ENCODE assay signal across 22 mouse cellular contexts in the genomic region with DNA sequence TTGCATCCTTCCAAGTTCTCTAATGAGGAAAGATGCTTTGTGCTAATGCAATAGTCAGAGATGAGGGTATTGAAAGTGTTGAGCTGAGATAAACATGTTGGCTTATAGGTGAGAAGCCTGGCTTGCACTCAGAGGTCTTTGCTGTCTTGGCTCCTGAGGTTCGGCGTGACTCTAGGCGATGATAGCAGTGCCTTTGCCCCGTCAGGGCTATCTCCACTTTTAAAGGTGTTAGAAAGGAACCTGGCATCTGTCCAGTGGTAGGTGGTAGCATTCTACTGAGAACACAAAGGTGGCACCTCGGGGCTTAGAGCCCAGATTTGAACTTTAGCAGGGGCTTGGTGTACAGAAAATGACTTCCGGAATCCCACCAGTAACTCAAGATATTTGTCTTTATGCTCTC.
"Had no signal": no experiment of that assay in that cellular context is flagged by ENCODE, and none has a peak within 500 bp of the region (broad histone marks: within the 10 kb centered on the region; RNA-seq: fewer than 3 reads in every experiment).

No protein-coding gene starts in this region.

- H3K9ac ChIP-seq: forebrain, embryonic 15.5 days; forebrain, postnatal 0 days; hindbrain, embryonic 13.5 days; hindbrain, embryonic 15.5 days; kidney, embryonic 15.5 days; limb, embryonic 13.5 days; limb, embryonic 15.5 days; liver, embryonic 12.5 days; liver, embryonic 14.5 days had no signal

- H3K4me1 ChIP-seq: forebrain, embryonic 15.5 days; limb, embryonic 13.5 days; limb, embryonic 15.5 days; liver, embryonic 12.5 days had no signal

- H3K36me3 ChIP-seq: forebrain, embryonic 15.5 days; hindbrain, embryonic 13.5 days; hindbrain, embryonic 15.5 days; kidney, embryonic 15.5 days; limb, embryonic 13.5 days; limb, embryonic 15.5 days; liver, embryonic 12.5 days had no signal

- H3K4me3 ChIP-seq: forebrain, embryonic 15.5 days; hindbrain, embryonic 13.5 days; hindbrain, embryonic 15.5 days; kidney, embryonic 15.5 days; limb, embryonic 13.5 days; limb, embryonic 15.5 days; liver, embryonic 12.5 days had no signal

- H3K27me3 ChIP-seq: forebrain, embryonic 15.5 days; hindbrain, embryonic 13.5 days; hindbrain, embryonic 15.5 days; kidney, embryonic 15.5 days; limb, embryonic 13.5 days; limb, embryonic 15.5 days; liver, embryonic 12.5 days had no signal

- H3K4me2 ChIP-seq: forebrain, embryonic 15.5 days; hindbrain, embryonic 13.5 days; hindbrain, embryonic 15.5 days; kidney, embryonic 15.5 days; limb, embryonic 13.5 days; limb, embryonic 15.5 days; liver, embryonic 12.5 days had no signal

- ATAC-seq: forebrain, embryonic 15.5 days; forebrain, postnatal 0 days; hindbrain, postnatal 0 days; intestine, embryonic 16.5 days; liver, embryonic 12.5 days had no signal

- H3K9me3 ChIP-seq: forebrain, embryonic 15.5 days; hindbrain, embryonic 13.5 days; hindbrain, embryonic 15.5 days; kidney, embryonic 15.5 days; limb, embryonic 13.5 days; limb, embryonic 15.5 days; liver, embryonic 12.5 days had no signal

- H3K27ac ChIP-seq: forebrain, embryonic 15.5 days; hindbrain, embryonic 13.5 days; hindbrain, embryonic 15.5 days; hindbrain, postnatal 0 days; kidney, embryonic 15.5 days; kidney, postnatal 0 days; limb, embryonic 13.5 days; limb, embryonic 15.5 days; liver, embryonic 12.5 days; liver, embryonic 14.5 days had no signal

- DNase-seq: forebrain, postnatal 0 days; gastrocnemius, postnatal 14 days; gastrocnemius, postnatal 36 days; kidney, adult 11 months; kidney, adult 2 months; kidney, adult 9 months; kidney, postnatal 14 days; kidney, postnatal 36 days; layer of hippocampus, adult 9-11 months; layer of hippocampus, postnatal 36 days; left cerebral cortex, postnatal 4 days had no signal
